Mouse (Mus musculus): ENCODE data around the gene Tut7. TPM values are rescaled to one million over a fixed set of nuclear protein-coding genes. Genes with fewer than 3 reads are reported as not detected.

Tut7 gene
- total RNA-seq, 2 experiments from 2014 or later: 68.9 to 71.1 TPM

Other genes starting within 250 kb of the Tut7 start
- gene Agtpbp1, start 237.9 kb downstream of the Tut7 start, total RNA-seq (2021): 100 to 1,000 TPM; 343 to 364 TPM
- gene Naa35, start 237.9 kb downstream of the Tut7 start, total RNA-seq (2021): 100 to 1,000 TPM; 108 to 112 TPM
- 10 to 100 TPM; 45.1 to 46.8 TPM for gene Golm1, start 147.3 kb downstream of the Tut7 start, total RNA-seq (2021)
- gene 4921517D22Rik, start 129.0 kb downstream of the Tut7 start, total RNA-seq (2021): not detected
- gene Spata31d1a, start 112.8 kb downstream of the Tut7 start, total RNA-seq (2021): under 1 TPM; 0.11 to 0.21 TPM
- under 1 TPM in 1 of 2 experiments, not detected in 1; 0.11 TPM for gene Spata31d1b, start 110.9 kb downstream of the Tut7 start, total RNA-seq (2021)
- gene Spata31d1d, start 91.4 kb downstream of the Tut7 start, total RNA-seq (2021): not detected
- 1 to 10 TPM in 1 of 2 experiments, under 1 TPM in 1; 0.56 to 1.2 TPM for gene 1700014D04Rik, start 76.4 kb downstream of the Tut7 start, total RNA-seq (2021)
- gene Isca1, start 53.3 kb downstream of the Tut7 start, total RNA-seq (2021): 100 to 1,000 TPM; 101 to 102 TPM
- gene Gm49354, start 40.9 kb downstream of the Tut7 start, total RNA-seq (2021): not detected